Mouse (Mus musculus): ENCODE measurements around the gene Gm10134. TPM values are rescaled to one million over a fixed set of nuclear protein-coding genes. Genes with fewer than 3 reads are reported as not detected.
A peak's percentile ranks its signal among the peaks of the same experiment; 100 is the strongest.

The Gm10134 gene
- total and polyA plus RNA-seq, 3 experiments, result not detected

DNA sequence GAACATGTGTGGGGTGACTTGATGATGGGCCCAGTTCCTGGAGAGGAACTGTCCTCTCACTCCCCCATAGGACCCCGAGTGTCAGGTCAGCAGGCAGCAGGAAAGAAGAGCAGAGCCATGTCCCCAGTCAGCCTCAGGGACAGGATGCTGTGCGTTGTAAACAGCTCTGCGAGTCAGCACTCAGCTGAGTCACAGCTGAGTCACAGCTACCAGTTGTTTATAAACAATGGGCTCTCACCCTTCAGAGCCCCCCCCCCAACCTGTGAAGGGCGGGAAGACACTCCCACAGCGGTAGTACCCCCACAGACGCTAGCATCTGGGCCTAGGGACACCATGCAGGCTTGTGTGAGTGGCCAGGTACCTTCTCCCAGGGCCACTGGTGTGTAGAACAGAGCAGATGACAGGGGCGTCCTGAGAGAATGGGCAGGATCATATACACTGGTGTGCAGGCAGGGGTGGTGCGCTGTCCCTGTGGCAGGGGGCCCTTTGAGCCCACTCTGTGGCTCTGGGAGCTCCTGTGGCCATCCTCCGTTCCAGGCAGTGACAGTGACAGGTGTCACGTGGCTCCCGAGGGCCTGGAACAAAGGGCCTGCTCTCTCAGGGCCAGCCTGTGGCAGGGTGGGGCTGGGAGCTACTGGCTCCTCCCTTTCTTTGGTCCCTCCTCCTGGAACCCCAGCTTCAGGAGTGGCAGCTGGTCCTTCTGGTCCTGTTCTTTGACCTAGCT lies 19.5 kb downstream of the Gm10134 start:
- H3K9ac ChIP-seq (ENCODE audit: insufficient read depth, low read depth), result peak overlapping the region; percentile 8; the same call in 1 of the 2 replicates
- no peaks in the 10 kb centered on the region for H3K27me3 ChIP-seq (replicated peaks)
- H3K4me3 ChIP-seq (replicated peaks in 1 of 3; ENCODE audit: low read depth in 2 of 3, low read length in 2 of 3, poor library complexity in 1 of 3), result peak overlapping the region in 2 of 3 experiments; percentile 13 to 16
- H3K4me1 ChIP-seq (ENCODE audit: control insufficient read depth in 1 of 2, insufficient read depth in 2 of 2), result peaks cover 35 to 82% of the 10 kb centered on the region in 2 experiments
- H3K27ac ChIP-seq (ENCODE audit: insufficient read depth, low read depth), result peak overlapping the region; percentile 95
- dilution Hi-C loops (cut with MboI; ENCODE audit: extremely low pct_ligation_motif_present, extremely low pct_unique_long_range_greater_than_20kb, low sequenced_read_pairs), result no loop called here
- H3K79me2 ChIP-seq (replicated peaks; ENCODE audit: control insufficient read depth, extremely low read depth, insufficient read depth, poor library complexity, severe bottlenecking), result no peaks in the 10 kb centered on the region
- in situ Hi-C loops (cut with MboI; ENCODE audit: low pct_ligation_motif_present, low pct_unique_long_range_greater_than_20kb, low sequenced_read_pairs), result no loop called here
- DNase-seq (ENCODE audit: extremely low read depth), result peak; percentile 70
- TF ChIP-seq MAZ (IDR thresholded peaks at IDR 0.05; ENCODE audit: low read depth, low read length) (no peak), USF2 (conservative IDR thresholded peaks at IDR 0.05; ENCODE audit: low read depth, low read length) (peak; percentile 68), MXI1 (IDR thresholded peaks at IDR 0.05; ENCODE audit: low read depth, low read length) (peak; percentile 79), SMC3 (IDR thresholded peaks at IDR 0.05; ENCODE audit: low read depth, low read length) (no peak), POLR2AphosphoS2 (IDR thresholded peaks at IDR 0.05; ENCODE audit: low read depth, low read length) (no peak), USF1 (IDR thresholded peaks at IDR 0.05; ENCODE audit: low read depth, low read length) (peak; percentile 83), MAFK (IDR thresholded peaks at IDR 0.05; ENCODE audit: insufficient replicate concordance, low read length) (peak; percentile 59; the same call in 1 of the 2 replicates), JUND (conservative IDR thresholded peaks at IDR 0.05; ENCODE audit: low read depth, low read length) (no peak), ETS1 (conservative IDR thresholded peaks at IDR 0.05; ENCODE audit: low read depth, low read length) (peak; percentile 49; the same call in 1 of the 2 replicates), MAX (IDR thresholded peaks at IDR 0.05; ENCODE audit: low read length) (peak; percentile 35; the same call in 1 of the 2 replicates), SIN3A (IDR thresholded peaks at IDR 0.05; ENCODE audit: low read length) (peak; percentile 46; the same call in 1 of the 2 replicates), ZC3H11A (IDR thresholded peaks at IDR 0.05; ENCODE audit: low read depth, low read length) (no peak), ZKSCAN1 (IDR thresholded peaks at IDR 0.05; ENCODE audit: borderline replicate concordance, low read depth, low read length) (no peak), BHLHE40 (IDR thresholded peaks at IDR 0.05; ENCODE audit: low read depth, low read length) (peak; percentile 64), ZMIZ1 (IDR thresholded peaks at IDR 0.05; ENCODE audit: low read depth, low read length) (no peak), EP300 (IDR thresholded peaks at IDR 0.05; ENCODE audit: low read length) (no peak), CHD2 (IDR thresholded peaks at IDR 0.05; ENCODE audit: low read length) (no peak), MYC (IDR thresholded peaks at IDR 0.05; ENCODE audit: low read depth, low read length) (no peak), TCF12 (IDR thresholded peaks at IDR 0.05; ENCODE audit: low read depth, low read length) (no peak), UBTF (IDR thresholded peaks at IDR 0.05; ENCODE audit: low read depth, low read length) (no peak)
- peaks cover 0 to 8% of the 10 kb centered on the region in 2 experiments for H3K36me3 ChIP-seq (replicated peaks in 1 of 2; ENCODE audit: control insufficient read depth in 1 of 2, insufficient read depth in 1 of 2, low read length in 1 of 2)
- H3K9me3 ChIP-seq (replicated peaks; ENCODE audit: low read length), result no peaks in the 10 kb centered on the region
- peak overlapping the region; percentile 46 for H3K4me2 ChIP-seq (ENCODE audit: insufficient read depth, low read depth, poor library complexity, severe bottlenecking)
